Mouse (Mus musculus) midbrain, embryonic 15.5 days (tissue): ENCODE measurements around the gene Cask. TPM values are rescaled to one million over a fixed set of nuclear protein-coding genes. Genes with fewer than 3 reads are reported as not detected.
A peak's percentile ranks its signal among the peaks of the same experiment; 100 is the strongest.

Experiments
- ATAC-seq: fragments of 200-750 bp; cut with Nextera tagmentation; replicated peaks from 2 replicates; pipeline ENCODE4 v1.8.0; 2017; ENCODE audit warnings: moderate TSS enrichment
- H3K27ac ChIP-seq: fragments of 300-500 bp; sonication (generic); 2 replicates; pipeline ENCODE4 v1.5.1; 2015; ENCODE audit warnings: mild to moderate bottlenecking, inconsistent platforms
- H3K27me3 ChIP-seq: fragments of 300-500 bp; sonication (generic); replicated peaks from 2 replicates; pipeline ENCODE4 v1.6.1; 2015; ENCODE audit warnings: inconsistent platforms
- H3K36me3 ChIP-seq: fragments of 300-500 bp; sonication (generic); replicated peaks from 2 replicates; pipeline ENCODE4 v1.6.1; 2015; ENCODE audit warnings: inconsistent platforms
- H3K4me1 ChIP-seq: fragments of 300-500 bp; sonication (generic); 2 replicates; pipeline ENCODE4 v1.6.1; 2015; ENCODE audit warnings: inconsistent platforms
- H3K4me2 ChIP-seq: fragments of 300-500 bp; sonication (generic); 2 replicates; pipeline ENCODE4 v1.6.1; 2015; ENCODE audit warnings: inconsistent platforms, mild to moderate bottlenecking, moderate library complexity
- H3K4me3 ChIP-seq: fragments of 300-500 bp; sonication (generic); 2 replicates; pipeline ENCODE4 v1.5.1; 2015; ENCODE audit warnings: mild to moderate bottlenecking, inconsistent platforms
- H3K9ac ChIP-seq: fragments of 300-500 bp; sonication (generic); 2 replicates; pipeline ENCODE4 v1.6.1; 2015; ENCODE audit warnings: mild to moderate bottlenecking, inconsistent platforms
- H3K9me3 ChIP-seq: fragments of 300-500 bp; sonication (generic); 2 replicates; pipeline ENCODE4 v1.6.1; 2016; ENCODE audit warnings: inconsistent platforms
- WGBS: fragments of 180-500 bp; shearing (Covaris S2); methylation state at CpG from one replicate; pipeline ENCODE4 v1.1.7; 2015; ENCODE audit warnings: mixed read lengths; 5-methylcytosine and 5-hydroxymethylcytosine counted together
- polyA plus RNA-seq: library from polyadenylated mRNA; unstranded; fragments of >200 nt; fragmentation: Nextera tagmentation; extraction: Ambion mirVana; gene quantifications from 2 replicates; pipeline ENCODE4 v1.2.1, GENCODE M21; 2015

Gene Cask
- 71.1 and 71.5 TPM in 2 replicates for polyA plus RNA-seq

DNA sequence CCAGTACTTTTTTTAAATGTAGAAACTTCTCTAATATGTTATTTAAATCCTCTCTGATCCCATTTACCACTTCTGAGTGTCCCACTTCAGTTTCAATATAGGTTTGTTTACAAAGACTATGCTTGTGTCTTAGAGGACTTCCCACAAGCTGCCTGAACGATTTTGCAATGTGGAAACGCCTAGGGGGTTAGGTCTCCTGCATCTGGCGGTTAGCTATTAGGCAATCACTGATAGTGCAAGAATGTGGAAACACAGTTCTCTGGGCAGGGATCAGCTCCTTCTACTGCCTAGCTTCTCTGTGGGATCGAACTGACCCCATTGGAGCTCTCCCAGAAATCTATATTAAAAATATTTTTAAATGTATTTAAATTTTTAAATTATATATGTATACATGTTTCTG is at the start of gene Cask:
Gene Cask (minus strand): TSS at position 83 of the 400 bp plus-strand sequence.
- 63% methylated on average over 4 of the region's 4 CpGs for WGBS
- no peak for ATAC-seq
- no peak within 1 kb of the TSS for H3K4me2 ChIP-seq
- H3K4me1 ChIP-seq: no peaks in the 10 kb centered on the region
- H3K27me3 ChIP-seq: no peaks in the 10 kb centered on the region
- H3K9ac ChIP-seq: no peak within 1 kb of the TSS
- H3K9me3 ChIP-seq: no peaks in the 10 kb centered on the region
- H3K36me3 ChIP-seq: no peaks in the 10 kb centered on the region
- H3K27ac ChIP-seq: no peak within 1 kb of the TSS
- no peak within 1 kb of the TSS for H3K4me3 ChIP-seq

DNA sequence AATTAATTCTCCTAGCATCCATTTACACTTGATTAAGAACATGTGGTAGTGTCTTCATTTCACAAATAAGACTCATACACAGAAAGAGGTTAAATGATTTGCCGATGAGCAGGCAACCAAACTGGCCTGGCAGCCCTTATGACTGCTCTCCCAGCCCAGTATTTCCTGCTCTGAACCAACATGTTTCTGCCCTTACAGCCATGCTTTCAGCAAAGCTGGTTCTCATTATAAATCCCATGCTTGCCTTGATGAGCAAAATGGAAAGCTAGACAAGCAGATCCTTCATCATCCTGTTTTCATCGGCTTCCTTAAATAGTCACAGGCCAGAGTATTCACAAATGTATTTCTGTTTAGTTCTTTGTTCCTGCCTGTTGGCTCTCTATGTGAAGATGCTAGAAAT is 38.8 kb upstream of the Cask start:
- no peak overlapping the region for H3K27ac ChIP-seq
- H3K36me3 ChIP-seq: no peaks in the 10 kb centered on the region
- H3K4me2 ChIP-seq: no peak overlapping the region
- H3K9ac ChIP-seq: no peak overlapping the region
- no peak for ATAC-seq
- H3K4me3 ChIP-seq: no peak overlapping the region
- 82% methylated on average over 2 of the region's 2 CpGs for WGBS
- H3K9me3 ChIP-seq: no peaks in the 10 kb centered on the region
- H3K27me3 ChIP-seq: no peaks in the 10 kb centered on the region
- no peaks in the 10 kb centered on the region for H3K4me1 ChIP-seq

DNA sequence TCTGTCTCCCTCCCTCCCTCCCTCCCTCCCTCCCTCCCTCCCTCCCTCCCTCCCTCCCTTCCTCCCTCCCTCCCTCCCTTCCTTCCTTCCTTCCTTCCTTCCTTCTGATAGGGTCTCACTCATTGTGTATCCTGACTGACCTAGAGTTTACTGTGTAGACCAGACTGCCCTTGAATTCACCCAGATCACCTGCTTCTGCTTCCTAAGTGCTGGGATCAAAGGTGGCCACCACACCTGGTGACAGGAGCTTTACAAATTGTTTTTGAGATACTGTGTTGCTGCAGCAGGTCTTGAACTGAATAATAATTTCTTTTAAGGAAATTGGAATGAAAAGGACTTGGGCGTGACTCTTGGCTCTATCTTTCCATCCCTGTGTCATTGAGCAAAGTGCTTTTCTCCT is 33.2 kb upstream of the Cask start:
- Histone ChIP-seq H3K27me3 (no peaks in the 10 kb centered on the region), H3K4me3 (no peak overlapping the region), H3K9me3 (no peaks in the 10 kb centered on the region), H3K4me2 (no peak overlapping the region), H3K27ac (no peak overlapping the region), H3K9ac (no peak overlapping the region), H3K4me1 (peaks cover 4% of the 10 kb centered on the region; the same call in 1 of the 2 replicates), H3K36me3 (no peaks in the 10 kb centered on the region)
- ATAC-seq: no peak
- WGBS: 67% methylated on average over 1 of the region's 1 CpGs

DNA sequence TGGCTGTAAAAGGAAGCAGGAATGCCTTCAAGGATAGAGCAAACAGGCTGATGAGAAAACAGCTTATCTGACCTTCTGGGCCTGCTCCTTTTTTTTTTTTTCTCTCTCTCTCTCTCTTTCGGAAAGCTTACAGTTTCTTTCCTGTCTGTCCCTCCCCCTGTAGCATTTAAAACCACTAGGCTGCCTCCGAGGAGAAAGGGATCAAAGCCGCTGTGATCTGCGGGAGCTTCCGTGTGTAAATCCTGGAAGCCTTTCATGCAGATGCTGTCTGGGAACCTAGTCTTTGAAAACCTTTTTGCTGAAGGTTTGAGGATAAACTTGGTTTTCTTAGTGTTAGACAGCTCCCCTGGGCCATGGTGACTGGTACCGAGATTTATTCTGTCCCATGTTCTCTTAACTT is 30.8 kb upstream of the Cask start:
- 26% methylated on average over 6 of the region's 6 CpGs for WGBS
- no peak overlapping the region for H3K27ac ChIP-seq
- H3K4me2 ChIP-seq: no peak overlapping the region

DNA sequence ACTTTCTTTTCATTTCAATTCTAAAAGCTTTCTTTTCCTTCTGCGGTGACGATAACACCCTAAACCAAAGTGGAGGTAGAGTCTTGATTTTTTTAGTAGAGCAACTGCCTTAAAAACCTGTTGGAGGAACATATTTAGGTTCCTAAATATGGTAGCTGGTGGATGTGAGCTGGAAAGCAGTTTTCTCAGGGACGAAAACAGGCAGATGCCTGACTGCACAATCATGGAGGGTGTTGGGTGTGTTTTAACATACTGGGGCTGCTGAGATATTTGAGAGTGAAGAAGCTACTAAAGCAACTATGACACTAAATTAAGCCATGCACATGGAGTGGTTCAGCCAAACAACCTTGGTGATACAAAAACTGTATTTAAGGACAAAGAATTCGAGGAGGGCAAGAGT is 9.0 kb upstream of the Cask start:
- no peaks in the 10 kb centered on the region for H3K36me3 ChIP-seq
- H3K4me3 ChIP-seq: no peak overlapping the region
- no peaks in the 10 kb centered on the region for H3K9me3 ChIP-seq
- no peak for ATAC-seq
- H3K4me1 ChIP-seq: no peaks in the 10 kb centered on the region
- H3K27ac ChIP-seq: no peak overlapping the region
- WGBS: 88% methylated on average over 4 of the region's 4 CpGs
- no peak overlapping the region for H3K4me2 ChIP-seq
- no peaks in the 10 kb centered on the region for H3K27me3 ChIP-seq
- no peak overlapping the region for H3K9ac ChIP-seq

More for the DNA sequence above, 30.8 kb upstream of the Cask start:
- Histone ChIP-seq H3K9ac (no peak overlapping the region), H3K27me3 (no peaks in the 10 kb centered on the region), H3K9me3 (no peaks in the 10 kb centered on the region), H3K4me3 (no peak overlapping the region), H3K36me3 (no peaks in the 10 kb centered on the region), H3K4me1 (peaks cover 4% of the 10 kb centered on the region; the same call in 1 of the 2 replicates)
- ATAC-seq: peak; percentile 48; the same call in 1 of the 2 replicates

DNA sequence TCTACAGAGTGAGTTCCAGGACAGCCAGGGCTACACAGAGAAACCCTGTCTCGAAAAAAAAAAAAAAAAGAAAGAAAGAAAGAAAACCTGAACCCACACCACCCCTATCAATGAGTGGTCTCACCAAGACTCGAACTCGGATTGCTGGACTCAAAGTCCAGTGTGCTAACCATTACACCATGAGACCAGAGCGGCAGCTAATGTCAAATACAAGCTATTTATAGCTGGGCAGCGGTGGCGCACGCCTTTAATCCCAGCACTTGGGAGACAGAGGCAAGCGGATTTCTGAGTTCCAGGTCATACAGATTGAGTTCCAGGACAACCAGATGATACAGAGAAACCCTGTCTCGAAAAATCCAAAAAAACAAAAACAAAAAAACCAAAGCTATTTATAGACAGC is 7.9 kb upstream of the Cask start:
- 77% methylated on average over 9 of the region's 9 CpGs for WGBS
- no peak for ATAC-seq
- no peaks in the 10 kb centered on the region for H3K27me3 ChIP-seq

DNA sequence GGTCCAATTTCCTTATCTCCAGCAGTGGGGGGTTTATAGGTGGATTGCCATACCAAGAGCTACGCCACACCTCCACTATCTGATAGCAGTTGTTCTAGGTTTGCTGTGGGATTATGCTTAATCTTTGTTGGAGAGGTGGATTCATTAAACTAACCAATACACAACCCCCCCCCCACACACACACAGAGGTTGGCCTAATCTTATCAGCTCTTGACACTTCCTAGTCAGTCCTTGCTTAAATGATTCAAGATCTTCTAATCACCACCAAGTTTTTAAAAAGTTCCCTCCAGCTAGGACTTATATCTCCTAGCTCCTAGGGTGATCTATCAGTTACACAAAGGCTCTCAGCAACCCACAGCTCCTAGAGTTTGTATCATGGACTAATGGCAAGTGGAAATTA is 2.7 kb downstream of the Cask start:
- WGBS: 96% methylated on average over 1 of the region's 1 CpGs
- ATAC-seq: no peak

More for the DNA sequence above, 7.9 kb upstream of the Cask start:
- no peak overlapping the region for H3K4me2 ChIP-seq
- no peaks in the 10 kb centered on the region for H3K4me1 ChIP-seq
- H3K9me3 ChIP-seq: no peaks in the 10 kb centered on the region
- no peak overlapping the region for H3K9ac ChIP-seq
- H3K36me3 ChIP-seq: no peaks in the 10 kb centered on the region
- H3K27ac ChIP-seq: no peak overlapping the region
- no peak overlapping the region for H3K4me3 ChIP-seq

DNA sequence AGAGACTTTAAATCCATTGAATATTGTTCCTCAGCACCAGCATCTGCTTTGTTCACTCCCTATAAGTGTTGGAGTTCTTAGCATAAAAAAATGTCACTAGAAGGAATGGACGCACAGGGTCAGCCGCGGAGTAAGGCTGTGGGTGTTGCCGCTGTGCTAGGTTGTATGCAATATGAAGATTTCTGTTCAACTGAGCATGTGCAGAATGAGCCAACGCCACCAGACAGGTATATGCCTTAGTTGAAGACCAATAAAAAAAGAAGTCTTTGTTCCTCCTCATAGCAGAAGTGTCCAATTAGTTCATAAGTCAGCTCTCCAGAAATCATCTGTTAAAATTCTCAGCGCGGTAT is 3.7 kb downstream of the Cask start:
- peak overlapping the region; percentile 66 for H3K4me3 ChIP-seq
- 22% methylated on average over 7 of the region's 7 CpGs for WGBS
- peak; percentile 62 for ATAC-seq
- H3K27ac ChIP-seq: peak overlapping the region; percentile 94
- H3K4me2 ChIP-seq: peak overlapping the region; percentile 49
- no peaks in the 10 kb centered on the region for H3K36me3 ChIP-seq
- H3K4me1 ChIP-seq: no peaks in the 10 kb centered on the region
- no peaks in the 10 kb centered on the region for H3K27me3 ChIP-seq
- H3K9me3 ChIP-seq: no peaks in the 10 kb centered on the region
- H3K9ac ChIP-seq: peak overlapping the region; percentile 47

More for the DNA sequence above, 2.7 kb downstream of the Cask start:
- no peak overlapping the region for H3K9ac ChIP-seq
- no peaks in the 10 kb centered on the region for H3K9me3 ChIP-seq
- no peak overlapping the region for H3K27ac ChIP-seq
- H3K27me3 ChIP-seq: no peaks in the 10 kb centered on the region
- no peaks in the 10 kb centered on the region for H3K36me3 ChIP-seq
- no peaks in the 10 kb centered on the region for H3K4me1 ChIP-seq
- no peak overlapping the region for H3K4me3 ChIP-seq
- no peak overlapping the region for H3K4me2 ChIP-seq

DNA sequence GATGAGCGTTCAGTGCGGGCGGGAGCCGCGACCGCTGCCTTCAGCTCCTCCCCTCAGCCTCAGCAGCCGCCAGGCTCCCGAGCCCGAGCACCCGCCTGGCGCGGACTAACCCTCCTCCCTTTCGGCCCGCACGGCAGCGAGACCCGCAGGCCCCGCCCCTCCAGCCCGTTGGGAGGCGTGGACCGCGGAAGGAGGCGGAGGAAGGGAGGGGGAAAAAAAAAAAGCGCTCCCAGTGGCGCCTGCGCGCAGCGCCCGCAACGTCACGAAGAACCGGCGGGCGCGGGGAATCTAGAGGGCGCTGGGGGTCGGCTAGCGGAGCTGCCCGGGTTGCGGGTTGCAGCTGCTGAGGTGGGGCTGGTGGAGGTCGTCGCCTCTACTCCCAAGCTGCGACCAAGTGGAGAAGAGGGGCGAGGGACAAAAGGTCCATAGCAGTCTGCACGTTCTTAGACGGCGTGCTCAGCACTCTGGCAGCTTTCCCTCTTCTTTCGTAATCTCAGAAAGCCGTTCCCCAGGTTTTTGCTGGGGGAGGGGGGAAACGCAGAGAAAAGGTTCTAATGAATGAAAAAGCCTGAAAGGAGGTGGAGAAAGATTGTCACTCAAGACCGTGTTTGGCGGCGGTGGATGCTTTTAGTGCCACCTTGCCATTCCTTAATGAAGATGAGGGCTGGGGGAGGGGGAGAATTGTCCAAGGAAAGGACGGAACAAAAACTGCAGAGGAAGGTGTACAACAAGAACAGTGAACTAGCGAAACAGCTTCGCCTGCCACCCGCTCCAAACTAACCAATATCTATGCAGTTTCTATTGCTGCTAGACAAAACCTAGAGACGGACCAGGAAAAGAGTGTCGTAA is 4.3 kb downstream of the Cask start:
- Histone ChIP-seq H3K4me2 (peak overlapping the region; percentile 49), H3K36me3 (no peaks in the 10 kb centered on the region), H3K4me1 (no peaks in the 10 kb centered on the region), H3K4me3 (peak overlapping the region; percentile 66), H3K27ac (peak overlapping the region; percentile 94), H3K27me3 (no peaks in the 10 kb centered on the region), H3K9me3 (no peaks in the 10 kb centered on the region), H3K9ac (peak overlapping the region; percentile 47)
- WGBS: 19% methylated on average over 57 of the region's 59 CpGs
- ATAC-seq: peak; percentile 94

DNA sequence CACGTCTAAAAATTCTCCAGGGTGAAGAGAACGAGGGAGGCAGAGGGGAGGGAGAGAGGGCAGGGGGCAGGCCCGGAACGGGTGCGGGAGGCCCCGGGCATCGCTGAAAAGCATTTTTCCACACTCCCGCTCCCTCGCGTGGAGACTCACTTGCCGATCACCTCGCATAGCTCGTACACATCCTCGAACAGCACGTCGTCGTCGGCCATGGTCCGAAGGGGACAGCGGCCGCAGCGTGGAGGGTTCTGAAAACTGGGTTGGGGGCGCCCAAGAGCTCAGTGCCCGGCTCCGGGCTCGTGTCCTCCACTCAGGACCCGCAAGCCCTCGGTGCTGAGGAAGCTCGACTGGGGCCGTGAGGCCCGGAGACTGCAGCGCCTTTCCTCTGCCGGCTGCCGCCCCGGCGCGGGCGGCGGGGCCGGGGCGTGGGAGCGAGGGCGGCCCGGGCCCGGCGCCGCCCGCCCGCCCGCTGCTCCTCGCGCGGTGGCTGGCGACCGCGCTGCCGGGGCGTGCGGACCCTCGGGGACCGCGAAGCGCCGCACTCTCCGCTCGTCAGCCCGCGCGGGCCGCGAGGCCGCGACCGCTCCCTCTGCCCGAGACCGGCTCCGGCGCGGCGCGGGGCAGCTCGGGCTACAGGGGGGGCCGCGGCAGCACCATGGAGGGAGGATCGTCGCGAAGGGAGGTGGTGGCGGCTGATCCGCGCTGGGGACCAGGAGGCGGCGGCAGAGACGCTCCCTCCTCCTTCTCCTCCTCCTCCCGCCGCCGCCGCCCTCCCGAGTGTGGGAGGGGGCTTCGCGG is 5.1 kb downstream of the Cask start:
- no peaks in the 10 kb centered on the region for H3K36me3 ChIP-seq
- H3K9me3 ChIP-seq: no peaks in the 10 kb centered on the region
- H3K27me3 ChIP-seq: no peaks in the 10 kb centered on the region
- no peaks in the 10 kb centered on the region for H3K4me1 ChIP-seq
- WGBS: 33% methylated on average over 71 of the region's 100 CpGs
- ATAC-seq: peak; percentile 78
- H3K9ac ChIP-seq: peak overlapping the region; percentile 90
- peak overlapping the region; percentile 66 for H3K4me3 ChIP-seq
- peak overlapping the region; percentile 94 for H3K27ac ChIP-seq
- peak overlapping the region; percentile 43; the same call in 1 of the 2 replicates for H3K4me2 ChIP-seq

DNA sequence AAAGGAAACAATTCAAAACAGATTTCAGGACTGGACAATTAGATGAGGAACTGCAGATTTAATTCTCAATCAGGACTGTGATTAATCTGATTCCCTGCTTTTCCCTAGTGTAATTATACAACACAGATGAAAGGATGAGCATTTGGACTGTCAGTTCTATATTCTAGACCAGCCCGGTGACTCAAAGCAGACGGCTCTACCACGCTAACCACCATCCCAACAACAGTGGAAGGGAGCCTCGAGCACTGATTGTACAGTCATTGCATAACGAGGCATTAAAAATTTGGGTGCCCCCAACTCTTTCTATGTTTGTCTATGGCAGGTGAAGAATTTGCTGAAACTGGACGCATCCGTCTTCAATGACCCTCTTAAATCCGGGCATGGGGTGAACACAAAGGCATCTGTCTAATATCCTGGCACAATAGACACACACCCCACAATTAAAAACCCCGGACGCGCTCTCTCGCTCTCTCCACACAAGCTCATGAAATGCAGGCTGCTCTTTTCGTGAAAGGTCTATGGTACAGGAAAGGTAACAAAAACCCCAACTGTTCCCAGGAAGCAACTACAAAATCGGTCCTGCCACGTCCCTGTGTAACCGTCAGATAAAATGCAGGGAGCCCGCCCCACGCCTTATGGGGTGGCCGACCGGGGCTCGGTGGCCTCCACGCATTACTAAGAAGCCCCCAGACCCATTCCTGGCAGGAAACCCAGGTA is 5.9 kb downstream of the Cask start:
- peak; percentile 2; the same call in 1 of the 2 replicates for ATAC-seq
- Histone ChIP-seq H3K4me3 (peak overlapping the region; percentile 66), H3K27me3 (no peaks in the 10 kb centered on the region), H3K4me2 (peak overlapping the region; percentile 43), H3K9ac (peak overlapping the region; percentile 90), H3K27ac (peak overlapping the region; percentile 94), H3K4me1 (no peaks in the 10 kb centered on the region; the same call in 1 of the 2 replicates), H3K9me3 (no peaks in the 10 kb centered on the region), H3K36me3 (no peaks in the 10 kb centered on the region)
- 26% methylated on average over 22 of the region's 22 CpGs for WGBS

DNA sequence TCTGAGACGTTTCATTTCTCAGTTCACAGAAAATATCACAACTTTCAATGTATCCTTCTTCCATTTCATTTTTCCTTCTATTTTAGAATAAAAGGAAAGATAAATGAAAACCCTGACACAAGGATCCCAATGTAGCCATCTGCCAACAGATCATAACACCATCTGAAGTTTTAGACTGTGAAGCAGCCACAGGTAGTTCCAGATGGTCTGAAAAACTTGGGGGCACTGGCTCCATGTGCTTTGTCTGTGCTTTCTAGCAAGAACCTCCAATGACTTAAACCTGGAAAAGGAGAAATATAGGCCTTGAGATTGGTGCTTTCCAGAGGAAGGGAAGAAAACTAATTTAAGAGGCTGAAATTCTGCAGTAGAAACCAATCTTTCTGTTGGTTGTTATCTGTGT is 28.4 kb downstream of the Cask start:
- Histone ChIP-seq H3K27me3 (no peaks in the 10 kb centered on the region), H3K27ac (no peak overlapping the region), H3K4me1 (no peaks in the 10 kb centered on the region), H3K9ac (no peak overlapping the region), H3K4me2 (no peak overlapping the region), H3K36me3 (no peaks in the 10 kb centered on the region), H3K9me3 (no peaks in the 10 kb centered on the region), H3K4me3 (no peak overlapping the region)
- WGBS: 78% methylated on average over 1 of the region's 1 CpGs
- ATAC-seq: no peak
